Mouse (Mus musculus): Measurements from ENCODE around the gene Olfr287. TPM values are rescaled to one million over a fixed set of nuclear protein-coding genes. Genes with fewer than 3 reads are reported as not detected.

The Olfr287 gene
- polyA plus RNA-seq, 1 experiment from 2014 or later: 0.20 TPM

- H3K36me3 ChIP-seq: no peaks in the 10 kb centered on the region
Observed at GRCm38 (mm10) chr15:98166963-98167644, 53.8 kb downstream of the Olfr287 start, which contains the start of gene Ccdc184. TSS of gene Ccdc184 (plus strand) at chr15:98167158.

GRCm38 (mm10) chr15:98165525-98165924 lies 55.3 kb downstream of the Olfr287 start, which contains the start of gene Asb8:
TSS of gene Asb8 (minus strand) at chr15:98165625.
- no peaks in the 10 kb centered on the region for H3K9me3 ChIP-seq
- H3K27me3 ChIP-seq: peaks cover 38% of the 10 kb centered on the region
- no peak within 1 kb of the TSS for H3K27ac ChIP-seq (replicated peaks)
- H3K4me2 ChIP-seq: peak within 1 kb of the TSS; percentile 76
- WGBS: 88% methylated on average over 5 of the region's 5 CpGs
- H3K36me3 ChIP-seq: no peaks in the 10 kb centered on the region
- H3K9ac ChIP-seq: peak within 1 kb of the TSS; percentile 73
- no peak within 1 kb of the TSS for H3K4me3 ChIP-seq
- peaks cover 33% of the 10 kb centered on the region for H3K4me1 ChIP-seq (replicated peaks)
- ATAC-seq (ENCODE audit: low read depth): no peak

More at GRCm38 (mm10) chr15:98166963-98167644, 53.8 kb downstream of the Olfr287 start, which contains the start of gene Ccdc184:
- WGBS: 2% methylated on average over 18 of the region's 18 CpGs
- H3K4me1 ChIP-seq (replicated peaks): peaks cover 48% of the 10 kb centered on the region
- H3K9me3 ChIP-seq: no peaks in the 10 kb centered on the region
- peak within 1 kb of the TSS; percentile 73 for H3K9ac ChIP-seq
- peak within 1 kb of the TSS; percentile 76 for H3K4me2 ChIP-seq
- peak within 1 kb of the TSS; percentile 53 for H3K4me3 ChIP-seq
- H3K27me3 ChIP-seq: peaks cover 50% of the 10 kb centered on the region
- peak within 1 kb of the TSS; percentile 95 for H3K27ac ChIP-seq (replicated peaks)
- ATAC-seq (ENCODE audit: low read depth): peak; percentile 80

GRCm38 (mm10) chr15:98162561-98162960 lies 58.3 kb downstream of the Olfr287 start:
- H3K27me3 ChIP-seq: peaks cover 13% of the 10 kb centered on the region
- no peak overlapping the region for H3K4me2 ChIP-seq
- no peak overlapping the region for H3K27ac ChIP-seq (replicated peaks)
- 61% methylated on average over 4 of the region's 4 CpGs for WGBS
- no peak for ATAC-seq (ENCODE audit: low read depth)
- no peaks in the 10 kb centered on the region for H3K9me3 ChIP-seq
- peaks cover 7% of the 10 kb centered on the region for H3K4me1 ChIP-seq (replicated peaks)
- no peak overlapping the region for H3K4me3 ChIP-seq
- no peak overlapping the region for H3K9ac ChIP-seq
- no peaks in the 10 kb centered on the region for H3K36me3 ChIP-seq

GRCm38 (mm10) chr15:98161026-98161805 lies 59.6 kb downstream of the Olfr287 start:
- no peak overlapping the region for H3K9ac ChIP-seq
- H3K4me2 ChIP-seq: no peak overlapping the region
- no peaks in the 10 kb centered on the region for H3K4me1 ChIP-seq (replicated peaks)
- no peaks in the 10 kb centered on the region for H3K9me3 ChIP-seq
- H3K27me3 ChIP-seq: peaks cover 13% of the 10 kb centered on the region
- H3K27ac ChIP-seq (replicated peaks): no peak overlapping the region
- H3K36me3 ChIP-seq: no peaks in the 10 kb centered on the region
- 60% methylated on average over 19 of the region's 19 CpGs for WGBS
- ATAC-seq (ENCODE audit: low read depth): no peak
- no peak overlapping the region for H3K4me3 ChIP-seq

- WGBS: 66% methylated on average over 1 of the region's 1 CpGs
- no peaks in the 10 kb centered on the region for H3K27me3 ChIP-seq
- H3K36me3 ChIP-seq: no peaks in the 10 kb centered on the region
- no peak overlapping the region for H3K4me2 ChIP-seq
- ATAC-seq (ENCODE audit: low read depth): no peak
- no peaks in the 10 kb centered on the region for H3K4me1 ChIP-seq (replicated peaks)
- no peak overlapping the region for H3K4me3 ChIP-seq
- no peak overlapping the region for H3K27ac ChIP-seq (replicated peaks)
- no peaks in the 10 kb centered on the region for H3K9me3 ChIP-seq
- H3K9ac ChIP-seq: no peak overlapping the region
Observed at GRCm38 (mm10) chr15:98157253-98157652, 63.6 kb downstream of the Olfr287 start.

Other genes with a start within 250 kb of the Olfr287 start
- gene Col2a1, start 216.4 kb downstream of the Olfr287 start, polyA plus RNA-seq (2015; fragmentation: Nextera tagmentation; extraction: Ambion mirVana): 67.1 and 89.2 TPM in 2 replicates
- gene Pfkm, start 128.5 kb downstream of the Olfr287 start, polyA plus RNA-seq (2015; fragmentation: Nextera tagmentation; extraction: Ambion mirVana): 66.5 and 66.8 TPM in 2 replicates
- 20.3 and 23.4 TPM in 2 replicates for gene Senp1, start 127.3 kb downstream of the Olfr287 start, polyA plus RNA-seq (2015; fragmentation: Nextera tagmentation; extraction: Ambion mirVana)
- 57.5 and 63.8 TPM in 2 replicates for gene Asb8, start 55.4 kb downstream of the Olfr287 start, polyA plus RNA-seq (2015; fragmentation: Nextera tagmentation; extraction: Ambion mirVana)
- gene Ccdc184, start 53.9 kb downstream of the Olfr287 start, polyA plus RNA-seq (2015; fragmentation: Nextera tagmentation; extraction: Ambion mirVana): 50.1 and 50.4 TPM in 2 replicates
- gene Olfr288, start 25.5 kb downstream of the Olfr287 start, polyA plus RNA-seq (2015; fragmentation: Nextera tagmentation; extraction: Ambion mirVana): not detected in 2 replicates
- gene Gm44579, start 79 bp downstream of the Olfr287 start, polyA plus RNA-seq (2015; fragmentation: Nextera tagmentation; extraction: Ambion mirVana): not detected in 2 replicates
- not detected in 2 replicates for gene Olfr286, start 13.4 kb upstream of the Olfr287 start, polyA plus RNA-seq (2015; fragmentation: Nextera tagmentation; extraction: Ambion mirVana)
- gene H1fnt, start 36.2 kb upstream of the Olfr287 start, polyA plus RNA-seq (2015; fragmentation: Nextera tagmentation; extraction: Ambion mirVana): not detected in 2 replicates
- 5.5 and 6.5 TPM in 2 replicates for gene Zfp641, start 75.1 kb upstream of the Olfr287 start, polyA plus RNA-seq (2015; fragmentation: Nextera tagmentation; extraction: Ambion mirVana)
- gene Olfr285, start 96.3 kb upstream of the Olfr287 start, polyA plus RNA-seq (2015; fragmentation: Nextera tagmentation; extraction: Ambion mirVana): not detected in 2 replicates
- gene Olfr284, start 119.9 kb upstream of the Olfr287 start, polyA plus RNA-seq (2015; fragmentation: Nextera tagmentation; extraction: Ambion mirVana): not detected in 2 replicates
- not detected in 2 replicates for gene Olfr283, start 159.9 kb upstream of the Olfr287 start, polyA plus RNA-seq (2015; fragmentation: Nextera tagmentation; extraction: Ambion mirVana)
- not detected in 2 replicates for gene Olfr282, start 210.2 kb upstream of the Olfr287 start, polyA plus RNA-seq (2015; fragmentation: Nextera tagmentation; extraction: Ambion mirVana)
- not detected in 2 replicates for gene Olfr281, start 231.5 kb upstream of the Olfr287 start, polyA plus RNA-seq (2015; fragmentation: Nextera tagmentation; extraction: Ambion mirVana)
- gene OR5BS1P, start 248.8 kb upstream of the Olfr287 start, polyA plus RNA-seq (2015; fragmentation: Nextera tagmentation; extraction: Ambion mirVana): not detected in 2 replicates